Mouse (Mus musculus) kidney, postnatal 36 days (tissue): ENCODE data around the gene Dqx1.

ENCODE experiments used
- DNase-seq, 2 experiments: peaks; one replicate each; pipeline ENCODE4 v3.0.0; 2021 to 2022; ENCODE audit warnings: mixed read lengths in 2 of 2

The Dqx1 gene

DNA sequence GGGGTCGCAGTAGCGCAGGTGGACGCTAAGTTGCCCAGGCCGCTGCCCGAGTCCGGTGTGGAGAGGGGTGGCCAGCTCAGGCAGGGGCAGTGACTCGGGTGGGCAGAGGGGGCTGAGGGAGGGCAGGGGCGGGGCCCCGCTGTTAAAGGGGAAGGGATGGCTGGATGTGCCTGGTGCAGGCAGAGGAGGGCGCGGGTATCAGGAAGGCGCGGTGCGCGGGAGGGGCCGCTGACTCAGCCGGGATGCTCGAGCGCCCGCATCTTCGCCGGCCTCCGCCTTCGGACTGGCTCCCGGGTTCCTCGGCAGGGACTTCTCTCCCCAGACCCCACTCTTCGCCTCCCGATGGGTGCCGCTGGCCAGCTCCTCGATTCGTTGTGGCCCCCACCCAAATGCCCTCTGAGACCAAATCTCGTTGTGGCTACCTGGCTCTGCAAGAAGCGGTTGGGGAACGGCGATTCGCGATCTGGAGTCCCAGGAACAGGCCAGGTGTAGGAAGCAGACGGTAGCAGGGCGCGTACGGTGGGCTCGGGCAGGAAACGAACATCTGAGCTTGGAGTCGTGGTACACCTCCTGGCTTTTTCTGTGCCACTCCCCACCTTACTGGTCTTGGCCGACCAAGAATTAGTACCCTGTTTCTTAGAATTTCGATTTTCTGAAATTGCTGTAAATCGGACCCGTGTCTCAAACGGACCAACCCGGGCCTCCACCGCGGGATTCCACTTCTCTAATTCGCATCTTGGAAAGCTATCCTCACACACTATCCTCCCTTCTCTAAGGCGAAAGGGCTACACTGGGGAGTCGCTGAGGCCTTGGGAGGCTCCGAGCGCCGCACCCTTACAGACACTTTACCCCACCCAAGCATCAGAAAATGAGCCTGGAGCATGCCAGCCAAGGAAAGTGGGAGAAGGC lies 12.9 kb downstream of the Dqx1 start:
- peak in 1 of 2 experiments; percentile 32 for DNase-seq

DNA sequence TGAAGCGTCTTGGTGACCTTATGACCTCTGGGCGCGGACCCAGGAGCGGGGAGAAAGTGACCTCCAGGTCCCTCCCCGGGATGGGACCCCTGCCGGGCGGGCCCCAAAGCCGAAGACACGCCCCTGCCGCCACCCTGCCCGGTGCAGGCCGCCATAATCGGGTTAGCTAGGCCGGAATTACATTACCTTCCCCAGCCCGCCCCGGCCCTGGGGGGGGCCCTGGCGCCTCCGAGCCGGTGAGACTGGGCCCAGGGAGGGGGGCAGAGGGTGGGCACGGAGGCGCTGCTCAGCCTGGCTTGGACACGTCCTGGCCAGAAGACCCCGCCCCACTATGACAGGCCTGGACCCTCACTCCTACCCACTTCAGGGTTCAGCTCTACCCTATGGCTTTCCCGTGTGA lies 13.6 kb downstream of the Dqx1 start:
- DNase-seq: no peak

DNA sequence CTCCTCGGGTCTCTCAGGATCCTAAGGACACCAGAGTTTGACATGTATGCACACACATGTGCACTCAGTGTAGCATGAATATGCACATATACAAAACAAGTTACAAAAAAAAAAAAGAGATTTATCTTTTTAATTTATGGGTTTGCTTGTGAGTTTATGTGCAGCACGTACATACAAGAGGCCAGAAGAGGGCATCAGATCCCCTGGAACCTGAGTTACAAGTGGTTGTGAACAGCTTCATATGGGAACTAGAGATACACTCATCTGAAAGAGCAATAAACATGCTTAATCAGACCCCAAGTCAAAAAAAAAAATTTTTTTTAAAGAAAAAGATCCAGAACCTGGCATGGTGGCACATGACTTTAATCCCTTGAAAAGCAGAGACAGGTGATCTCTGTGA lies 17.3 kb downstream of the Dqx1 start:
- DNase-seq: peak in 1 of 2 experiments; percentile 43

DNA sequence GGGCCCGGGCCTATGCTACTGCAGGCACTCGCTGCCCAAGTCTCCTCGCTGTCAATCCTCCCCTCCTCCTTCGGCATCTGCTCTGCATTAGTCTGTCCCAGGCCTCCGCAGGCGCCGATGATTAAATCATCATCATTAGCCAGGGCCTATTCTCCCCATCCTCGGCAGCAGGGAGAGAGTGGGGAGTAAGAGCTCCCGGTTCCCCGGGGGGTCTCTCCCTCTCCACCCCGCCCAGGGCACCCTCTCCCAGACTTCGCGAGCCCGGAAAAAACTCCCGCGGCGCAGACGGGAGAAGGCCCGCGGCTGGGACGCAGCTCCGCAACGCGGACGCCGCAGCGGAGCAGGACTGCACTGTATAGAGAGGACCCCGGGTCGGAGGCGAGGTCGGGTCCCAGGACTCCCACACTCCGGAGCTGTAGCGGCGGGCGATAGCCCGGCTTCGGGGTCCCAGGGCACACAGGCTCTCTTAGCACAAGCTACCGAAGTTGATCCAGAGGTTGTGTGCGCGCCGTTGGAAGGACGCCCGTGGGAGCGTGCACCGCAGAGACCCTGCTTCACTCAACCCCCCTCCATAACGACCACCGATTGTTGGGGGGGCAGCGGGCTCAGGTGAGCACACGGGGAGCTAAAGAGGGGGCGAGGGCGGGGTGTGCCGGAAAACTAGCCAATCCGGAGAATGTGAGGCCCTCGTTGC lies 20.1 kb downstream of the Dqx1 start, which contains the start of gene Pcgf1:
Pcgf1 (plus strand) TSS at position 240 of the 694 bp plus-strand sequence.
- DNase-seq: peak in 1 of 2 experiments; percentile 53

DNA sequence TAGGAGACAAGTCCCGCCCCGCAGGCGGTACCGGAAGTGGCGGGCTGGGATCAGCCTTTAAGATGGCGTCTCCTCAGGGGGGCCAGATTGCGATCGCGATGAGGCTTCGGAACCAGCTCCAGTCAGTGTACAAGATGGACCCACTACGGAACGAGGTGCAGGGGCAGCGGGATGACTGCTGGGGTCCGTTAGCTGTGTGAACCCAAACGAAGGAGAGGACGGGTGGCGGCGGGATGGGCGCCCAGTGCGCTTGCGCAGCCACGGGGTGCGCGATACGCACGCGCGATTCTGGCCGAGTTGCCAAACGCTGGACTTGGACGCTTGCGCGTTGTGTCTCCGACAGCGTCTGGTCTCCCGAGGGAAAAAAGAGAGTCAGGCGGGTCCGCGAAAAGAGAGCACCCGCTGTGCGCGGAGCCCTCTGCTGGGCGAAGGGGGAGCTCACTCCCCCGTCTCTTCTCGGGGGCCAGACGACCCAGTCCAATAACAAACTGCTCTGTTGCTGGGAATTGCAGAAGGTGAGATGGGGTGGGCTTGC lies 20.7 kb downstream of the Dqx1 start:
- peak; percentile 99 to 100 for DNase-seq

DNA sequence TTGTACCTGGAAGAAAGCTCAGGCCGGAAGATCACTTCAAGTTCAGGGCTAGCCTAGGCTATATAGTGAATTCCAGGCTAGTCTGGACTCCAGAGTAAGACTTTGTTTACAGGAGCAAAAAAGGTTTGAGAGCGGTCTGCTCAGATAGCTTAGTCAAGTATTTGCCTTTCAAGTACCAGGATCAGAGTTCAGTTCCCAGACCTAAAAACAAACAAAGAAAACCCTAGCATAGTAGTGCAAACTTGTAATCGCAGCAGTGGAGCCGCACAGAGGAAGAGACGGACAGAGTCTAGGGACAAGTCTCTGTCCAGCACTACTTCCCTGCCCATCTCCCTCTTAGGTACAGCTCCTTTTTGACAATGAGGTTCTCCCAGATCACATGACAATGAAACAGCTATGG lies 22.6 kb downstream of the Dqx1 start:
- DNase-seq: no peak

DNA sequence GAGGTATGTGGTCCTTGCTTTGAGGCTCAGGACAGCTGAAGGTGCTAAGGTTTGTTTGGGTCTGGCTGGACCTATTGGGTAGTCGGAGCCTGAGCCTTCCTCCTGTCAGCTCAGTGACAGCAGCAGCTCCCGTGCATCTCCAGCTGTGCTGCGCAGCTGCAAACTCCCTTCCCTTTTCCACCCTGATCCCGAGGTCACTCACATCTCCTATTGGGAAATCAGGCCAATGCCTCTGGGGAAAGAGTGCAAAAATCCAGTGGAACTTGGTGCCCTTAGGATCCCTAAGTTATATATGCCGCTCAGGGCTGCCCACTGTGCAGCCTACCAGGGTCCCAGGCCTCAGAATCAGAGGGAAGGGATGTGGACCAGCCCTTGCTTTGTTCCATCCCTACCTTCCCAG lies 25.9 kb downstream of the Dqx1 start:
- no peak for DNase-seq

DNA sequence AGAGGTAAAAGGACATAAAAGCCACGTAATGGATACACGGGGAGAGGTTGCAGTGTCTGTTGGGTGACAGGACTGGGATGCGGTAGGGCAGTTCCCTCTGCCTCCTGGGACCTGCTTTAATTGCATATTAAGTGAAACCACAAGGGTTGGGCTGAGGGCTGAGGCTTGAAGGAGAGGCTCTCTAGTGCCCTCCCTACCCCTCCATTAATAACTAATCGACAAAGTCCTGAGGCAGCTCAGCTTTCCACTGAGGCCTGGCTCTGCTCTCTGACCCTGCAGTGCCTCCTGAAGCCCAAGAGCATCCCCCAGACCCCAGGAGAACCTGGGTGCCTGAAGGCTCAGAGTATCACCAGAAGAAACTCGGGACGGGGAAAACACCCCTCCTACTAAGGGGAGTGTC lies 26.8 kb downstream of the Dqx1 start:
- peak; percentile 14 to 36 for DNase-seq

DNA sequence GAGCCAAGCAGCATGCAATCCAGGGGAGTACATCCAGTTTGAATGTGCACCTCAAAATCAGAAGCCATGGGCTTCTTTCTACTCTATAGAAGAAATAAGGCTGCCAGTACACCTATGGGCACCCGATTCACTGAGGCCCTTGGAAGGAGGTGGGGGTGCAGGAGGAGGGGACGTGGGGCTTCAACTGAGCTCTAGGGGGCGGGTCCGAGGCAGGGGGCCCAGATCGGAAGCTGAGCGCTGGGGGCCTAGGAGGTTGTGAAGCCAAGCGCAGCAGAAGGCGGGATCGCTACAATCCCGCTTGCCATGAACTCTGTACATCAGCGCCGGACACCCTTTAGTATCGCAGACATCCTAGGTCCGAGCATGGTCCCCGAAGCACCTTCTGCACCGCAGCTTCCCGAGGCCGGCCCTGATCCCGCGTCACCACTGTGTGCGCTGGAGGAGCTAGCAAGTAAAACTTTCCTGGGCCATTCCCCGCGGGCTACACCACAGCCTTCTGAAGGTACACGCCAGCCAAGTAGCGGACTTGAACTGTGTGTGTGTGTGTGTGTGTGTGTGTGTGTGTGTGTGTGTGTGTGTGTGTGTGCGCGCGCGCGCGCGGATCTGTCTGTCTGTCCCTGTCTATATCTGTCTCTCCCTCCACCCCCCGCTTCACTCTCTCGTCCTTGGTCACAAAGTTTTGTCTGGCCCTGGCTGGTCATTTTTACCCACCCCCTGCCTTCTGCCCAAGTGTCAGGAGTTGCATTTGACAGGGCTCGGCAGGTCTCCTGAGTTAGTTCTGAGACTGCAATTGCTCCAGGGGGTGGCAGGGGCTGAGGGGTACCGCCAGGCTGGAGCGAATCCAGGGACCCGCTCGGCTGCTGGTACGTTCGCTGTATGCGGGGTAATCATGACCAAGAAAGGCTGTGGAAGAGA lies 28.7 kb downstream of the Dqx1 start, which contains the start of gene Lbx2:
Lbx2 (plus strand) TSS at position 247 of the 915 bp plus-strand sequence.
- DNase-seq: peak in 1 of 2 experiments; percentile 25

DNA sequence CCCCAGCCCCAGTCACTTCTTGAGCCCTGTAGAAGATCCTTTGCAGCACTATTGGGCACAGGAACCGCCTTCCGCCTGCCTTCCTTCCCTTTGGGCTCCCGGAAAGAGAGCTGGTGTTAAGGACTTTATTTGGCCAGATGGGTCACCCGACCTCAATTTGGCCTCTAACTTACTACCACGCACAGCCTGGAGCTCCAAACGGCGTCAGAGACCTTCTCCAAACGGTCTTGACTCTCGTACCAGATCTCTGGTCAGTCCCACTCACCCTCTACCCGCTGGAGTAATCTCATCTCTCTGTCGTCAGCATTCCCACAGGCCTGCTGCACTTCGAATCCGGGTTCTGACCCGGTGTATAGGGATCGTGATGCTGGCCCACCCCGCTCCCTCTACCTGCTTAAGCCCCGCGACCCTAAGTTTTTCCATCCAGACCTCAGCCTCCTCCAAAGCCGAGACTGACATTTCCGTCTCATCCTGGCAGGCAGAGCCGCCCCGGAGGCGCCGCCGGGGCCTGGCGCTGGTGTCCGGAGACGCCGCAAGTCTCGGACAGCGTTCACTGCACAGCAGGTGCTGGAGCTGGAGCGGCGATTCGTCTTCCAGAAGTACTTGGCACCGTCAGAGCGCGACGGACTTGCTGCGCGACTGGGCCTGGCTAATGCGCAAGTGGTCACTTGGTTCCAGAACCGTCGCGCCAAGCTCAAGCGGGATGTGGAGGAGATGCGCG lies 29.7 kb downstream of the Dqx1 start:
- peak; percentile 47 to 68 for DNase-seq

DNA sequence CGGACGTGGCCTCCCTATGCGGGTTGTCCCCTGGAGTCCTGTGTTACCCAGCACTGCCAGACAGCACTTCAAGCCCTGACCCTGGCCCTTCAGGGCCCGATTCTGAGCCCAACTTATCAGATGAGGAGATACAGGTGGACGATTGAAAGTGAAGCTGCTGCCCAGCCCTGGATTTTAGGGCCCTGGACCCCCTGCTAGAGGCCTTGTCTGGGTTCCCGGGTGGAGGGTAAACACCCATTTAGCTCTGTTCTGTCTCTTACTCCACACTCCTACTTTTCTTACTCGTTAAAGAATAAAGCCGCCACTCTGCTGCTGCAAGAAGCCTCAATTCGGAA lies 30.2 kb downstream of the Dqx1 start:
- no peak for DNase-seq

DNA sequence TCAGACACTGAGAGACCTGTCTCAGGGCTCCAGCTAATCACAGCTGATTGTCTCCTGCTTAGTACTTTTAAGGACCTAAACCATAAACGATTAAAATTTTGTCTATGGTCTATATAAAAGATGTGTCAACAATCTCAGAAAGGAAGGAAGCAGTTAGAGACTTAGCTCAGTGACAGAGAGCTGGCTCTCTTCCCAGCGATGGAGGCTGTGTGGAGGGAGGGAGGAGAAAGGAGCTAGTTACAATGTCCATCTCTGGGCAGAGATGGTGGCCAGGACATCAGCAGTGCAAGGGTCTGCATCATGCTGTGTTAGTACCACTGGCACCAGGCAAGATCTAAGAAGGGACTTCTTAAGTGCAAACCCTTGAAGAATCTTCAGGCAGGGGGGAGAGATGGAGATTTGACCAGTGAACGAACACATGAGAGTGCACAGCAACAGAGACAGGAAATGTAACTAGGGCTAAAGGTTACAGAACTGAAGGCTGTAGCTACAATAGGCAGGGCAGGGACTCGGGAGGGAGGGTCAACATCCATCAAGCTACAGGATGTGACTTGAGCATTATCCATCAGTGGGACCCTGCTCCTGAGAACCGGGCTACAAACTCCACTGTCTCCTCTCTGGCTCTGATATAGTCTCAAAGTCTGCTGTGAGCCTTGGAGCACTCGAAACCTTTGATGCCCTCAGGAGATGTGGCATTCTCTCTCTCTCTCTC lies 34.9 kb downstream of the Dqx1 start:
- DNase-seq: peak; percentile 35 to 71

DNA sequence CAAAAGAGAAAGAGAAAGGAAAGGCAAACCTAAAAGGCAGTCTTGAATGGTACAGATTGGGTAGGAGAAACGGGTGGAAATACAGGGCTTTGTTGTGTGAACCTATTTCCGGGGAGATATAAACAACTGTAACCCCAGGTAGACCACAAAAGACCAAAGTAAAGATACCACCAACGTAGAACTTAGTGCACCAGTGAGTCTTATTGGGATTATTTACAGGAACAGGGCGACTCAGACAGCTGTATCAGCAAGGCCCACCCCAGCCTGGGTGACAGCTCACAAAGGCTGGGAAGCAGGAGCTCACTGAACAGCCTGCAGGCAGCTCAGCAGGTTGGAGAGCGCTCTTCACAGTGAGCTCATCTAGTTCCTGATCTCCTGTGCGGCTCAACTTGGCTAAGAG lies 38.3 kb downstream of the Dqx1 start:
- no peak for DNase-seq

DNA sequence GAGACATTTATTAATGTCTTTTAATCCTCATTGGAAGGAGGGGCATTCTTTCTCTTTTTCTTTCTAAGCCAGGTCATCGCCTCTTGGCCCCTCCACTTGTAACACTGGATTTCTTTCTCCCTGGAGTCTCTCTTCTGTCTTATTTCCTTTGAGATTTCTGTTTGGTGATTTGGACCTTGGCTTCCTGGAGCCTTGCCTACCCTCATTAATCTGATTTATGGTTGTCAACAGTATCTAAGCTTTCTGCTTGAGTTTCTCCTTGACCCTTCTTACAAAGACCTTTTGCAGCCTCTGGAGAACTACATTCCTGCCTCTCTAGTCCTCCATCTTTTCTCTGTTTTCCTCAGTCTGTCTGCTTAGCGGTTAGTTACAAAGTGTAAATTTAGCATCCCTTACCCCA lies 40.8 kb downstream of the Dqx1 start:
- peak; percentile 62 to 81 for DNase-seq

DNA sequence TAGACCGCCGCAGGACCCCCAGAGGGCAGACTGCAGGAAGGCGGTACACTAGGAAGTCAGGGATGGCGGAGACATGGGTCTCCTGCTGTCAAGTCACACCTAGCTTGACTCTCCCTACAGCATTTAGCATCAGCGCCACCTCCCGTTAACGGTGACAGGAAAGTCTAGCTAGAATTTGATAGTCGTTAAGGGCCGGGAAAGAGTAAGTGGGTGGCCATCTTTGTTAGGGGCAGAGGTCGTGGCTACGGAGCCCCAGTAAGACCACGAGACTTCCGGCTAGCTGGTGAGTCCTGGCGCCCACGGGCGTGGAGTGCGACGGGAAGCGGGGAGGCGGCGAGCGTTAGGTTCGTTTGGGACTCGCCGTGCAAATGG lies 43.7 kb downstream of the Dqx1 start, which contains the start of the genes Ccdc142 and Gm42688:
Ccdc142 (plus strand) TSS at position 286 of the 372 bp plus-strand sequence.
Gm42688 (plus strand) TSS at position 302 of the 372 bp plus-strand sequence.
- DNase-seq: peak; percentile 94 to 95

DNA sequence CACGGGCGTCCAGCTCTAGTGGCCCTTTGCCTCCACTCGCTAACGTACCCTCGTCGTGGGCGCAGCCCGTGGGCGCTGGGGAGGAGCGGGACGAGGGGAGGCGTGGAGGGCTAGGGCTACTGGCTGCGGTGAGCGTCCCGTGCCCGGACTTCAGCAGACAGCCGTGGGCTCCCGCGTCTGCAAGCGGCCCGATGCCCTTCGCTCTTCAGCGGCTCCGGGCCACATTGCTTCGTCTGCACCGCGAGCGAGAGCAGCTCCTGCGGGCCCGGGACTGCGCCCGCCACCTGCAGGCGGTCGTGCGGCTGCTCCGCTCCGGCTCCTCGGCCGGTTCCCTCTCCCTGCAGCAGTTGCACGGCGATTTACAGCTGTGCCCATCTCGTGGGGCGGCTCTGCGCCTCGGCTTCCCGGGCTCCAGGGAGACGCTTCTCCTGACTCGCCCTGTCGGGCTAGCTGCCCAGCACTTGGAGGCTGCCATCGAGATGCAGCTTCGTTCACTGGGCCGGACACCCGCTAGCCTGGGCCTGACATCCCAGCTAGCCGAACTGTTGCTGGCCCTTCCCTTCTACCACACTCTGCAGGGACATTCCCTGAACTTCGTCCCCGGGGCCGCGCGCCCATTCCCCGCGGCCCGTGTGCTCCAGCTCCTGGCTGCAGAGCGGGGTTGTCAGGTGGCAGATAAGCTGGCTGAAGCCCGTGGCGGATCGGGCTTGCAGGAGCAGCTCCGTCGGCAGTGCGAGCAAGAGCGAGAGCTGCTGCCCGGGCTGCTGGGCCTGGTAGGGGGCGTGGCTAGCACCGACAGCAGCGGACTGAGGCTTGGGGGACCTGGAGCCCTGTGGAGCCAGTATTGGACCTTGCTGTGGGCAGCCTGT lies 44.3 kb downstream of the Dqx1 start:
- peak; percentile 63 to 78 for DNase-seq

DNA sequence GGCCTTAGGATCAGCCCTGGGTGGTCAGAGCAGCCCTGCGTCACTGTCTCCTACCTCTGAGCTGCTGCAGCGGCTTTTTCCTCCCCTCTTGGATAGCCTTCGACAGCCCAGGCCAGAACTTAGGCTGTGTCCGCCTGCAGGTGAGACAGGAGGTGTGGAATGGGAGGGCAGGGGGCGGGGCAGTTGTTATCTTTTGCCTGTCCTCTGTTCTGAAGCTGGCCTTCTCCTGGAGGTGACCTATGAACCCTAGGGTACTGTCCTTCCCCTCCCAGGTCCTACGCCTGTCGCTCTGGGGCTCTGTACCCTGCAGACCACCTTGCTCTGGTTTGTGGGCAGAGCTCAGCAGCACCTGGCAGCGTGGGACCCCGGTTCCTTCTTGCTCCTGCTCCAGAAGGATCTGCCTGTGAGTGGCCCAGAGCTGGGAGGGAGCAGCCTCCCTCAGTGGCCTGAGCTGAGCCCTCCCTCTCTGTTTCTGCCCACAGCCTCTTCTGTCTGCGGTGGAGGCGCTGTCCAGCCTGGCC lies 45.5 kb downstream of the Dqx1 start:
- no peak for DNase-seq

DNA sequence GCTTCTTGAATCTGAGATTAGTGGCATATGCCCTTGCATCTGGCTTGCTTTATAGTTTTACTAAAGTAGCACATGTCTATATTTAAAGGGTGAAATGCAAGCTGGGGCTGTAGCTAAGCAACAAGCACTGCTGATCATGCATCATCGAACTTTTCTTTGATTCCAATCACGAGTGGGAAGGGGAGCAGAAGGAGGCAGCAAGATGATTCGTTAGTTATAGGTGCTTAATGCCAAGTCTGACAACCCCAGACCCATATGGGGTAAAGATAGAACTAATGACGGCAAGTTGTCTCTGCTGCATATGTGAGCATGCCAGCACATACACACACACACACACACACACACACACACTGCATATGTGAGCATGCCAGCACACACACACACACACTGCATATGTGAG lies 46.5 kb downstream of the Dqx1 start:
- DNase-seq: no peak

DNA sequence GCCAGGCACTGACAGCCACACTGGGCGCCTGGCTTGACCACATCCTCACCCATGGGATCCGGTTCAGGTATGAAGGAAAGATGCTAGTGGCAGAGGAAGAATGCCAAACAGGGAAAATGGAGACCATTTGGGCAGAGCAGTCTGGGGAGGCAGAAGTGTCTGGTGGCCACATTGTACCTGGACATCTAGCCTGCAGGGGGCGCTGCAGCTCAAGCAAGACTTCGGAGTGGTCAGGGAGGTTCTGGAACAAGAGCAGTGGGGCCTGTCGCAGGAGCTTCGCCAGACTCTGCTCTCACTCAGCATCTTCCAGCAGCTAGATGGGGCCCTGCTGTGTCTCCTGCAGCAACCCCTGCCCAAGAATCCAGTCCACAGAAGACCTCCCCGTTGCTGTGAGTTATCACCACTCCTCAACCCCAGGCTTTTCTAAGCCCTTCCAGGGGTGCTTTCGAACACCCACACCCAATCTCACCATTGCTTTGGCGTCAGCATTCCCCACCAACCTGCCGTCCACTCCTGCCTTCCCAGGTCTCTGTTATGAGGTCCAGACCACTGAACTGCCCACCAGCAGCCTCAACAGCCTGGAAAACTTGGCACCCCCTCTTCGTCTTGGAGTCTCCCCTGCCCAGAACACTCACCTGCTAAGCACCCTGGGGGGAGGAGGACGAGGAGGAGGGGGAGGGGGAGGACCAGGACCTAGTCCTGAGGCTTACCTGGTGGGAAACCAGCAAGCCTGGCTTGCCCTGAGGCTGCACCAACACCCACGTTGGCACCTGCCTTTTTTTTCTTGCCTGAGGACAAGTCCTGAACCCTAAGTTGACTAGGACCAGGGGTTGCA lies 50.1 kb downstream of the Dqx1 start:
- DNase-seq: peak; percentile 81 to 94
